Mouse (Mus musculus) bone marrow, adult 2 months (tissue): Measurements from ENCODE around the gene Olfr120. TPM values are rescaled to one million over a fixed set of nuclear protein-coding genes. Genes with fewer than 3 reads are reported as not detected.
"Not testable (repeated sequence)": the region's sequence is repeated elsewhere in the genome, so short reads cannot be mapped to it uniquely, and the experiment has no call there.

Experiments used
- H3K27ac ChIP-seq: fragments of 200-500 bp; 2 replicates; pipeline ENCODE4 v1.5.1; 2012; ENCODE audit warnings: low read depth, mild to moderate bottlenecking, control low read depth, inconsistent platforms, low read length; ENCODE audit not compliant: control insufficient read depth, poor library complexity, insufficient read depth
- H3K4me1 ChIP-seq: fragments of 200-500 bp; 2 replicates; pipeline ENCODE4 v1.6.1; 2011; ENCODE audit warnings: low read length; ENCODE audit not compliant: control insufficient read depth, insufficient read depth
- H3K4me3 ChIP-seq: fragments of 200-500 bp; replicated peaks from 2 replicates; pipeline ENCODE3; 2011; ENCODE audit warnings: mild to moderate bottlenecking, low read depth, low read length, control low read depth; ENCODE audit not compliant: control insufficient read depth
- CTCF ChIP-seq: fragments of 200-500 bp; IDR thresholded peaks from 2 replicates; pipeline ENCODE4 v1.5.1; 2011; ENCODE audit warnings: low read length, control low read depth; ENCODE audit not compliant: control insufficient read depth, insufficient read depth
- POLR2A ChIP-seq: fragments of 200-500 bp; IDR thresholded peaks from 2 replicates; pipeline ENCODE4 v1.6.1; 2011; ENCODE audit warnings: low read depth, mild to moderate bottlenecking, control low read depth, low read length, borderline replicate concordance; ENCODE audit not compliant: control insufficient read depth
- WGBS: fragments of 180-500 bp; shearing (Covaris S2); methylation state at CpG from one replicate; pipeline ENCODE4 v1.1.7; 2018; 5-methylcytosine and 5-hydroxymethylcytosine counted together
- polyA plus RNA-seq: library from polyadenylated mRNA; stranded (reverse); fragments of >200 nt; gene quantifications from 2 replicates; pipeline ENCODE4 v1.2.4, GENCODE M21; 2011; ENCODE audit warnings: low replicate concordance; ENCODE audit not compliant: missing spikeins, insufficient read depth, insufficient read length

Gene Olfr120
- polyA plus RNA-seq, result not detected in 2 replicates

GRCm38 (mm10) chr17:37721508-37721907, at the start of gene Olfr120:
Olfr120 (plus strand) TSS chr17:37721808.
- TF ChIP-seq CTCF (no peak), POLR2A (no peak)
- no peak within 1 kb of the TSS for H3K27ac ChIP-seq
- H3K4me3 ChIP-seq, result no peak within 1 kb of the TSS
- no peaks in the 10 kb centered on the region for H3K4me1 ChIP-seq
- WGBS, result 60% methylated on average over 1 of the region's 1 CpGs

- H3K27ac ChIP-seq, H3K4me1 ChIP-seq, H3K4me3 ChIP-seq: not testable (repeated sequence)
- 43% methylated on average over 1 of the region's 1 CpGs for WGBS
Observed at GRCm38 (mm10) chr17:37696264-37696663, 25.3 kb upstream of the Olfr120 start, which contains the start of gene Olfr119. Olfr119 (plus strand) TSS chr17:37696564.

- TF ChIP-seq CTCF (no peak), POLR2A (no peak)
- Histone ChIP-seq H3K4me1 (no peaks in the 10 kb centered on the region), H3K4me3 (no peak overlapping the region), H3K27ac (no peak overlapping the region)
- WGBS, result 53% methylated on average over 7 of the region's 7 CpGs
Observed at GRCm38 (mm10) chr17:37738070-37738469, 16.5 kb downstream of the Olfr120 start.

- no peak within 1 kb of the TSS for H3K4me3 ChIP-seq
- no peaks in the 10 kb centered on the region for H3K4me1 ChIP-seq
- no peak for TF ChIP-seq CTCF
- TF ChIP-seq POLR2A, result no peak
- 67% methylated on average over 4 of the region's 4 CpGs for WGBS
- H3K27ac ChIP-seq, result no peak within 1 kb of the TSS
Observed at GRCm38 (mm10) chr17:37768307-37768706, 46.7 kb downstream of the Olfr120 start, which contains the start of gene Olfr122. Olfr122 (plus strand) TSS chr17:37768607.

Other genes with a start within 250 kb of the Olfr120 start
- gene H2-M2, start 238.3 kb upstream of the Olfr120 start, polyA plus RNA-seq, result not detected in 2 replicates
- gene Olfr110, start 229.3 kb upstream of the Olfr120 start, polyA plus RNA-seq, result 0.59 and 1.5 TPM in 2 replicates
- gene Olfr111, start 213.8 kb upstream of the Olfr120 start, polyA plus RNA-seq, result not detected in 2 replicates
- gene Olfr112, start 152.4 kb upstream of the Olfr120 start, polyA plus RNA-seq, result not detected in 2 replicates
- gene Olfr113, start 144.1 kb upstream of the Olfr120 start, polyA plus RNA-seq, result not detected in 2 replicates
- not detected in 2 replicates for gene Olfr114, start 129.1 kb upstream of the Olfr120 start, polyA plus RNA-seq
- gene Olfr115, start 94.7 kb upstream of the Olfr120 start, polyA plus RNA-seq, result not detected in 2 replicates
- gene Olfr116, start 94.6 kb upstream of the Olfr120 start, polyA plus RNA-seq, result not detected in 2 replicates
- not detected in 2 replicates for gene Olfr117, start 58.0 kb upstream of the Olfr120 start, polyA plus RNA-seq
- gene Olfr118, start 54.8 kb upstream of the Olfr120 start, polyA plus RNA-seq, result not detected in 2 replicates
- not detected in 2 replicates for gene Olfr119, start 25.2 kb upstream of the Olfr120 start, polyA plus RNA-seq
- not detected in 2 replicates for gene Olfr121, start 27.0 kb downstream of the Olfr120 start, polyA plus RNA-seq
- not detected in 2 replicates for gene Olfr122, start 46.8 kb downstream of the Olfr120 start, polyA plus RNA-seq
- gene Olfr123, start 71.7 kb downstream of the Olfr120 start, polyA plus RNA-seq, result not detected in 2 replicates
- not detected in 2 replicates for gene Olfr124, start 78.1 kb downstream of the Olfr120 start, polyA plus RNA-seq
- not detected in 2 replicates for gene Olfr125, start 111.1 kb downstream of the Olfr120 start, polyA plus RNA-seq
- not detected in 2 replicates for gene Olfr126, start 125.7 kb downstream of the Olfr120 start, polyA plus RNA-seq
- gene Olfr127, start 178.6 kb downstream of the Olfr120 start, polyA plus RNA-seq, result not detected in 2 replicates
- gene Olfr128, start 198.7 kb downstream of the Olfr120 start, polyA plus RNA-seq, result 0.27 TPM in 1 of 2 replicates, not detected in the other
- gene Olfr761, start 231.3 kb downstream of the Olfr120 start, polyA plus RNA-seq, result not detected in 2 replicates